10 mouse cellular contexts compared by ENCODE assay signal in the genomic region with DNA sequence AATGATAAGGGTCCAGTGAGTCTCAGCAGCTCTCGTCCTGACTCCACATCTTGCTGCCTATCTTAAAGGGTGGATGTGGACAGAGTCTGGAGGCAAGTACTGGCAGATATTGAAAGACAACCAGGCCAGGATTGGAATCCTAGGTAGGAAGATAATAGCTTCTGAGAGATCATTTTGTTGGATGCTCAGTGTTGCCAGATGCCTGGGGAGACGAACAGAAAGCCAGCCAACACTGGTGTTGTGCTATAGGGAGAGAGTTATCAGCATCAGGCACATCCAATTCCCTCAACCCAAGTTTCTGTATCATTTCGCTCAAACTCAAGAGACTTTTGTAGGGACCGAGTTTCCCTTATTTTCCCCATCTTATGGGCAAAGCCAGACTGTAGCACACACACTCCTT.
DNase-seq lines count a peak whose midpoint lies in the region; ATAC-seq and TF ChIP-seq lines count a peak whose summit lies in the region.
"Had no signal": no experiment of that assay in that cellular context is flagged by ENCODE, and none has a peak within 500 bp of the region (broad histone marks: within the 10 kb centered on the region; RNA-seq: fewer than 3 reads in every experiment).

No protein-coding gene starts in this region.

- peak overlapping the region; percentile 38 for H3K4me2 ChIP-seq in lung, postnatal 0 days (replicated peaks; ENCODE audit: low read depth, low read length)
- H3K4me2 ChIP-seq in limb, embryonic 11.5 days (ENCODE audit: low read depth, severe bottlenecking): peak overlapping the region; percentile 59
- peak overlapping the region; percentile 49 for H3K4me2 ChIP-seq in stomach, embryonic 15.5 days

- peak; percentile 44 for DNase-seq in cerebellum, adult 11 months
- no peak for DNase-seq in lung, postnatal 0 days (ENCODE audit: low spot score)
- no peak for DNase-seq in lung, postnatal 36 days
- DNase-seq in limb, embryonic 11.5 days (ENCODE audit: low spot score): no peak
- DNase-seq in layer of hippocampus, adult 9-10 months (ENCODE audit: low spot score): no peak
- no peak for DNase-seq in MN1 (ENCODE audit: low spot score)
- DNase-seq: right cerebral cortex, postnatal 14 days had no signal

- TF ChIP-seq CTCF in lung, postnatal 0 days (IDR thresholded peaks at IDR 0.05): no peak

- no peak overlapping the region for H3K27ac ChIP-seq in lung, postnatal 0 days (ENCODE audit: low read length)
- H3K27ac ChIP-seq in limb, embryonic 11.5 days (replicated peaks; ENCODE audit: low read depth, low read length): peak overlapping the region; percentile 94
- peak overlapping the region; percentile 91 for H3K27ac ChIP-seq in stomach, embryonic 15.5 days
- H3K27ac ChIP-seq: liver, embryonic 14.5 days had no signal

- H3K9me3 ChIP-seq in lung, postnatal 0 days (ENCODE audit: low read length): no peaks in the 10 kb centered on the region
- no peaks in the 10 kb centered on the region for H3K9me3 ChIP-seq in limb, embryonic 11.5 days (ENCODE audit: control insufficient read depth, low read length)
- H3K9me3 ChIP-seq in stomach, embryonic 15.5 days: no peaks in the 10 kb centered on the region

- peak overlapping the region; percentile 34; the same call in 1 of the 2 replicates for H3K4me3 ChIP-seq in lung, postnatal 0 days (ENCODE audit: low read depth, low read length)
- H3K4me3 ChIP-seq in limb, embryonic 11.5 days (ENCODE audit: low read depth, low read length): peak overlapping the region; percentile 59
- H3K4me3 ChIP-seq in stomach, embryonic 15.5 days (replicated peaks): peak overlapping the region; percentile 47

- 81% methylated on average over 4 of the region's 4 CpGs for WGBS in lung, postnatal 0 days
- WGBS in limb, embryonic 11.5 days: 48% methylated on average over 4 of the region's 4 CpGs
- WGBS in stomach, embryonic 15.5 days: 52% methylated on average over 4 of the region's 4 CpGs

- no peaks in the 10 kb centered on the region for H3K27me3 ChIP-seq in lung, postnatal 0 days (replicated peaks; ENCODE audit: insufficient read depth, low read length)
- no peaks in the 10 kb centered on the region for H3K27me3 ChIP-seq in limb, embryonic 11.5 days (ENCODE audit: control insufficient read depth, insufficient read depth, low read length)
- no peaks in the 10 kb centered on the region for H3K27me3 ChIP-seq in stomach, embryonic 15.5 days (replicated peaks)

- peaks cover 35% of the 10 kb centered on the region for H3K4me1 ChIP-seq in lung, postnatal 0 days (ENCODE audit: insufficient read depth, low read depth, low read length)
- H3K4me1 ChIP-seq in limb, embryonic 11.5 days (ENCODE audit: control insufficient read depth, insufficient read depth, low read length): peaks cover 61% of the 10 kb centered on the region
- H3K4me1 ChIP-seq in stomach, embryonic 15.5 days: peaks cover 51% of the 10 kb centered on the region

- no peak for ATAC-seq in cerebellum, adult (ENCODE audit: insufficient number of reproducible peaks, low FRiP score, low TSS enrichment)
- no peak for ATAC-seq in lung, postnatal 0 days
- no peak for ATAC-seq in limb, embryonic 11.5 days (ENCODE audit: insufficient number of reproducible peaks, low FRiP score, low TSS enrichment, low read depth)
- no peak for ATAC-seq in stomach, embryonic 15.5 days (ENCODE audit: insufficient read depth, low FRiP score, low read depth)

- no peaks in the 10 kb centered on the region for H3K36me3 ChIP-seq in lung, postnatal 0 days (ENCODE audit: insufficient read depth, low read length)
- H3K36me3 ChIP-seq in limb, embryonic 11.5 days (ENCODE audit: control insufficient read depth, insufficient read depth, low read length): no peaks in the 10 kb centered on the region
- H3K36me3 ChIP-seq in stomach, embryonic 15.5 days: no peaks in the 10 kb centered on the region

- no peak overlapping the region for H3K9ac ChIP-seq in lung, postnatal 0 days (replicated peaks; ENCODE audit: low read depth)
- H3K9ac ChIP-seq in limb, embryonic 11.5 days (ENCODE audit: low read length): peak overlapping the region; percentile 76
- no peak overlapping the region; the same call in 1 of the 2 replicates for H3K9ac ChIP-seq in stomach, embryonic 15.5 days
- H3K9ac ChIP-seq: liver, embryonic 14.5 days had no signal

- TF ChIP-seq EP300 in lung, postnatal 0 days (IDR thresholded peaks at IDR 0.05): no peak
